Mouse (Mus musculus) liver, embryonic 12.5 days (tissue): ENCODE data around the gene Sox21. TPM values are rescaled to one million over a fixed set of nuclear protein-coding genes. Genes with fewer than 3 reads are reported as not detected.

Source experiments
- microRNA-seq: library from miRNA; unstranded; fragments of <30 nt; microRNA quantifications from one replicate; pipeline ENCODE4, GENCODE M21; 2017
- polyA plus RNA-seq: library from polyadenylated mRNA; unstranded; fragments of >200 nt; fragmentation: Nextera tagmentation; extraction: Ambion mirVana; gene quantifications from 2 replicates; pipeline ENCODE4 v1.2.1, GENCODE M21; 2016

Gene Sox21
- polyA plus RNA-seq, 1 experiment from 2014 or later, result 0.02 TPM

Small RNAs within 50 kb of the gene (microRNA-seq; reads per million reads assigned to microRNA genes)
- not detected for gene Mir6241

Other genes starting within 250 kb of the Sox21 start
- gene Dct, start 184.8 kb downstream of the Sox21 start, polyA plus RNA-seq, result 0.45 and 0.67 TPM in 2 replicates
- gene Tgds, start 104.3 kb downstream of the Sox21 start, polyA plus RNA-seq, result 23.0 and 23.2 TPM in 2 replicates
- gene Gpr180, start 99.9 kb downstream of the Sox21 start, polyA plus RNA-seq, result 18.0 and 19.2 TPM in 2 replicates
- gene Gm9376, start 29.9 kb upstream of the Sox21 start, polyA plus RNA-seq, result not detected in 2 replicates